Mouse (Mus musculus): Measurements from ENCODE around the gene Gramd4. TPM values are rescaled to one million over a fixed set of nuclear protein-coding genes. Genes with fewer than 3 reads are reported as not detected.

Gramd4 gene
- polyA plus RNA-seq, 1 experiment: 25.1 TPM

GRCm38 (mm10) chr15:86186686-86187085 is 129.2 kb downstream of the Gramd4 start:
- 48% methylated on average over 3 of the region's 3 CpGs for WGBS
- peak overlapping the region; percentile 97 for H3K27ac ChIP-seq (ENCODE audit: insufficient read depth, low read depth, low read length)
- TF ChIP-seq POLR2A (IDR thresholded peaks at IDR 0.05; ENCODE audit: low read depth, low read length): peak; percentile 94
- TF ChIP-seq CTCF (IDR thresholded peaks at IDR 0.05; ENCODE audit: extremely low read depth, insufficient read length, insufficient replicate concordance, low read depth, low read length): no peak

More at GRCm38 (mm10) chr15:86186686-86187085, 129.2 kb downstream of the Gramd4 start:
- Histone ChIP-seq H3K36me3 (ENCODE audit: control insufficient read depth, insufficient read depth, low read length) (no peaks in the 10 kb centered on the region), H3K4me3 (ENCODE audit: low read depth, low read length) (no peak overlapping the region; the same call in 1 of the 2 replicates), H3K27me3 (ENCODE audit: control insufficient read depth, insufficient read depth, low read length) (no peaks in the 10 kb centered on the region), H3K4me1 (ENCODE audit: control insufficient read depth, insufficient read depth, insufficient read length, low read length) (peaks cover 44% of the 10 kb centered on the region)

Other genes starting within 250 kb of the Gramd4 start
- gene Cdpf1, start 246.0 kb upstream of the Gramd4 start, polyA plus RNA-seq (2012; rRNA removed): 21.4 and 27.4 TPM in 2 replicates
- gene Pkdrej, start 236.0 kb upstream of the Gramd4 start, polyA plus RNA-seq (2012; rRNA removed): 0.05 and 0.09 TPM in 2 replicates
- 4.4 and 8.1 TPM in 2 replicates for gene Ttc38, start 225.4 kb upstream of the Gramd4 start, polyA plus RNA-seq (2012; rRNA removed)
- gene Gtse1, start 197.9 kb upstream of the Gramd4 start, polyA plus RNA-seq (2012; rRNA removed): 3.6 and 7.1 TPM in 2 replicates
- gene Trmu, start 178.4 kb upstream of the Gramd4 start, polyA plus RNA-seq (2012; rRNA removed): 10.1 and 16.0 TPM in 2 replicates
- gene Celsr1, start 23.9 kb upstream of the Gramd4 start, polyA plus RNA-seq (2012; rRNA removed): 2.9 and 4.7 TPM in 2 replicates
- gene Cerk, start 128.4 kb downstream of the Gramd4 start, polyA plus RNA-seq (2012; rRNA removed): 14.4 and 47.8 TPM in 2 replicates
- 23.1 and 54.8 TPM in 2 replicates for gene Tbc1d22a, start 156.8 kb downstream of the Gramd4 start, polyA plus RNA-seq (2012; rRNA removed)

Data from small intestine, adult 2 months (tissue).